Mouse (Mus musculus) embryonic fibroblast, embryonic 13.5 days (primary cell): Measurements from ENCODE around the gene Iqschfp. TPM values are rescaled to one million over a fixed set of nuclear protein-coding genes. Genes with fewer than 3 reads are reported as not detected.

Source experiments
- H3K27ac ChIP-seq: 2 replicates; pipeline ENCODE4 v1.5.1; 2012; ENCODE audit warnings: low read length, control low read depth, inconsistent platforms; ENCODE audit not compliant: insufficient read depth
- H3K4me1 ChIP-seq: 2 replicates; pipeline ENCODE4 v1.6.1; 2011; ENCODE audit warnings: low read length; ENCODE audit not compliant: control insufficient read depth, insufficient read depth
- H3K4me3 ChIP-seq: 2 replicates; pipeline ENCODE4 v1.5.1; 2011; ENCODE audit warnings: mild to moderate bottlenecking, control low read depth, low read length; ENCODE audit not compliant: insufficient read depth
- CTCF ChIP-seq: IDR thresholded peaks from 2 replicates; pipeline ENCODE4 v1.5.1; 2011; ENCODE audit warnings: mild to moderate bottlenecking, control low read depth, low read length, moderate library complexity, borderline replicate concordance; ENCODE audit not compliant: insufficient read depth
- POLR2A ChIP-seq: IDR thresholded peaks from 2 replicates; pipeline ENCODE4 v1.6.1; 2011; ENCODE audit warnings: low read depth, mild to moderate bottlenecking, control low read depth, low read length, moderate library complexity
- polyA plus RNA-seq: library from polyadenylated mRNA; stranded (reverse); fragments of >200 nt; gene quantifications from 2 replicates; pipeline ENCODE4 v1.2.4, GENCODE M21; 2011; ENCODE audit warnings: low read depth; ENCODE audit not compliant: missing spikeins, insufficient read length

Gene Iqschfp
- polyA plus RNA-seq, 1 experiment: not detected

- H3K4me1 ChIP-seq: no peaks in the 10 kb centered on the region
- H3K27ac ChIP-seq: no peak overlapping the region
- TF ChIP-seq CTCF: no peak
- no peak for TF ChIP-seq POLR2A
- H3K4me3 ChIP-seq: no peak overlapping the region
These were observed 508.1 kb downstream of the Iqschfp start for GRCm38 (mm10) chr3:68400121-68400520.

GRCm38 (mm10) chr3:68403343-68403742 lies 511.3 kb downstream of the Iqschfp start:
- H3K27ac ChIP-seq: no peak overlapping the region
- TF ChIP-seq CTCF (no peak), POLR2A (no peak)
- H3K4me3 ChIP-seq: no peak overlapping the region
- H3K4me1 ChIP-seq: no peaks in the 10 kb centered on the region

GRCm38 (mm10) chr3:68403783-68404217 lies 511.8 kb downstream of the Iqschfp start:
- Histone ChIP-seq H3K27ac (no peak overlapping the region), H3K4me1 (no peaks in the 10 kb centered on the region), H3K4me3 (no peak overlapping the region)
- TF ChIP-seq CTCF (no peak), POLR2A (no peak)

GRCm38 (mm10) chr3:68405724-68406123 lies 513.7 kb downstream of the Iqschfp start:
- no peak overlapping the region for H3K4me3 ChIP-seq
- H3K27ac ChIP-seq: no peak overlapping the region
- no peaks in the 10 kb centered on the region for H3K4me1 ChIP-seq
- no peak for TF ChIP-seq CTCF
- TF ChIP-seq POLR2A: no peak

- no peaks in the 10 kb centered on the region for H3K4me1 ChIP-seq
- no peak overlapping the region for H3K4me3 ChIP-seq
- TF ChIP-seq POLR2A: no peak
- TF ChIP-seq CTCF: no peak
- H3K27ac ChIP-seq: no peak overlapping the region
These were observed 520.2 kb downstream of the Iqschfp start for GRCm38 (mm10) chr3:68412262-68412661.

GRCm38 (mm10) chr3:68419792-68420191 lies 527.8 kb downstream of the Iqschfp start:
- Histone ChIP-seq H3K27ac (no peak overlapping the region), H3K4me1 (no peaks in the 10 kb centered on the region), H3K4me3 (no peak overlapping the region)
- TF ChIP-seq POLR2A: no peak
- TF ChIP-seq CTCF: no peak

GRCm38 (mm10) chr3:68420927-68421326 lies 528.9 kb downstream of the Iqschfp start:
- Histone ChIP-seq H3K27ac (no peak overlapping the region), H3K4me3 (no peak overlapping the region), H3K4me1 (no peaks in the 10 kb centered on the region)
- no peak for TF ChIP-seq POLR2A
- no peak for TF ChIP-seq CTCF

GRCm38 (mm10) chr3:68421849-68422248 lies 529.8 kb downstream of the Iqschfp start:
- Histone ChIP-seq H3K4me3 (no peak overlapping the region), H3K27ac (no peak overlapping the region), H3K4me1 (no peaks in the 10 kb centered on the region)
- TF ChIP-seq CTCF (no peak), POLR2A (no peak)

GRCm38 (mm10) chr3:68428081-68428480 lies 536.0 kb downstream of the Iqschfp start:
- H3K4me1 ChIP-seq: no peaks in the 10 kb centered on the region; the same call in 1 of the 2 replicates
- H3K4me3 ChIP-seq: no peak overlapping the region
- no peak overlapping the region for H3K27ac ChIP-seq
- TF ChIP-seq POLR2A (no peak), CTCF (no peak)

- no peak overlapping the region for H3K27ac ChIP-seq
- H3K4me3 ChIP-seq: no peak overlapping the region
- no peaks in the 10 kb centered on the region for H3K4me1 ChIP-seq
- TF ChIP-seq POLR2A (no peak), CTCF (no peak)
These were observed 542.4 kb downstream of the Iqschfp start for GRCm38 (mm10) chr3:68434435-68434834.

GRCm38 (mm10) chr3:68434897-68435296 lies 542.9 kb downstream of the Iqschfp start:
- TF ChIP-seq CTCF (no peak), POLR2A (no peak)
- Histone ChIP-seq H3K4me3 (no peak overlapping the region), H3K4me1 (no peaks in the 10 kb centered on the region), H3K27ac (no peak overlapping the region)
